Mouse (Mus musculus) bone marrow, adult 2 months (tissue): ENCODE results near the gene Atp9a.

Source experiments
- CTCF ChIP-seq: fragments of 200-500 bp; IDR thresholded peaks from 2 replicates; pipeline ENCODE4 v1.5.1; 2011; ENCODE audit warnings: low read length, control low read depth; ENCODE audit not compliant: control insufficient read depth, insufficient read depth
- POLR2A ChIP-seq: fragments of 200-500 bp; IDR thresholded peaks from 2 replicates; pipeline ENCODE4 v1.6.1; 2011; ENCODE audit warnings: low read depth, mild to moderate bottlenecking, control low read depth, low read length, borderline replicate concordance; ENCODE audit not compliant: control insufficient read depth

DNA sequence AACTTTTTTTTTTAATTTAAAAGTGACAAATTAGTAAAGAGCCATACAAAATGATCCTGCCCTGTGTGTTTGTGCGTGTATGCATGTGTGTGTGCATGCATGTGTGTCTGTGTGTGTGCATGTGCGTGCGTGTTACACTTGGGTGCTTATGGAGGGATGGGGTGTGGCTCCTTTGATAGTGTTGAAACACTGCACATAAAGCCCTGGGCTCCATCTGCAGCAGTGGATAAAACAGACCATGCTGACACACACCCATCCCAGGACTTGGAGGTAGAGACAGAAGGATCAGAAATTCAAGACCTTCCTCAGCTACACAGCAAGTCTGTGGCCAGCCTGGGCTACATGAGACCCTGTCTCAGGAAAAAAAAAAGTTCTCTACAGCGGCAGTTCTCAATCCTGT is 76.5 kb downstream of the Atp9a start:
- TF ChIP-seq CTCF (no peak), POLR2A (no peak)
